ENCODE assay signal across 7 mouse cellular contexts in genomic region chr17:42782156-42782757, GRCm38 (mm10). TPM values are rescaled to one million over a fixed set of nuclear protein-coding genes. Genes with fewer than 3 reads are reported as not detected.
DNase-seq lines count a peak whose midpoint lies in the region.

No protein-coding gene starts in this region.

- peak; percentile 79 for DNase-seq in ZHBTc4 (ENCODE audit: low read depth, low spot score)
- peak; percentile 38 for DNase-seq in cerebellum, adult 9-11 months
- peak; percentile 61 to 94 for DNase-seq in frontal cortex, adult 2 months (ENCODE audit: extremely low spot score in 1 of 2, low spot score in 1 of 2)
- DNase-seq in induced T-regulatory cell, adult 2 months (ENCODE audit: low read depth) = peak; percentile 74
- DNase-seq in left cerebral cortex, adult 18-20 months (ENCODE audit: low spot score in 2 of 2) = peak; percentile 79 to 84
- DNase-seq in lung, postnatal 4 days = peak; percentile 44 to 74
- DNase-seq in right cerebral cortex, postnatal 10 days (ENCODE audit: low spot score in 2 of 2) = peak; percentile 75 to 80

RNA-seq across cellular contexts. Expression of gene Adgrf2, which starts 40.3 kb away (rescaled TPM):
- 1.8 and 1.9 TPM in 2 replicates for polyA plus RNA-seq in frontal cortex, adult 2 months (2012; rRNA removed)
- under 1 TPM; 0.63 to 0.94 TPM for total RNA-seq in left cerebral cortex, adult 18-20 months (2021)

Comparison
In these comparisons a context has a peak if more than half of its experiments do, and no peak if none do; other contexts are left out.
1. Peak in every context shown above with its lines: DNase-seq.